Mouse (Mus musculus) liver, adult 2 months (tissue): Measurements from ENCODE around the gene Cyp4a12a. TPM values are rescaled to one million over a fixed set of nuclear protein-coding genes. Genes with fewer than 3 reads are reported as not detected.
"Not testable (repeated sequence)": the region's sequence is repeated elsewhere in the genome, so short reads cannot be mapped to it uniquely, and the experiment has no call there.

Experiments
- DNase-seq: peaks from one replicate; pipeline ENCODE4 v3.0.0-alpha.2; 2011; ENCODE audit warnings: low read depth, low spot score; ENCODE audit errors: extremely low read depth
- H3K27ac ChIP-seq: fragments of 200-500 bp; replicated peaks from 2 replicates; pipeline ENCODE4 v1.5.1; 2012; ENCODE audit warnings: low read depth, mild to moderate bottlenecking, control low read depth, inconsistent platforms, low read length; ENCODE audit not compliant: insufficient read depth
- H3K27me3 ChIP-seq: fragments of 200-500 bp; 2 replicates; pipeline ENCODE4 v1.6.1; 2012; ENCODE audit warnings: mild to moderate bottlenecking, moderate library complexity, low read length, inconsistent platforms; ENCODE audit not compliant: control insufficient read depth, insufficient read depth
- H3K36me3 ChIP-seq: fragments of 200-500 bp; 2 replicates; pipeline ENCODE4 v1.6.1; 2012; ENCODE audit warnings: low read length, inconsistent platforms; ENCODE audit not compliant: control insufficient read depth, insufficient read depth
- H3K4me1 ChIP-seq: fragments of 200-500 bp; 2 replicates; pipeline ENCODE4 v1.6.1; 2011; ENCODE audit warnings: low read length; ENCODE audit not compliant: control insufficient read depth, insufficient read depth
- H3K4me3 ChIP-seq: fragments of 200-500 bp; 2 replicates; pipeline ENCODE4 v1.5.1; 2011; ENCODE audit warnings: low read depth, mild to moderate bottlenecking, control low read depth, low read length, moderate library complexity; ENCODE audit not compliant: insufficient read depth
- H3K79me2 ChIP-seq: fragments of 200-500 bp; 2 replicates; pipeline ENCODE4 v1.6.1; 2012; ENCODE audit warnings: inconsistent platforms, mild to moderate bottlenecking, low read length, moderate library complexity; ENCODE audit not compliant: control insufficient read depth, insufficient read depth
- H3K9ac ChIP-seq: fragments of 200-500 bp; 2 replicates; pipeline ENCODE4 v1.6.1; 2012; ENCODE audit warnings: low read depth, mild to moderate bottlenecking, control low read depth, inconsistent platforms, low read length
- polyA plus RNA-seq: library from polyadenylated mRNA; depleted of rRNA; stranded (reverse); fragments of >200 nt; gene quantifications from 2 replicates; pipeline ENCODE4 v1.2.3, GENCODE M21; 2012; rRNA removed
- total RNA-seq: library from RNA; depleted of rRNA; stranded (reverse); fragments of >200 nt; gene quantifications from 2 replicates; pipeline ENCODE4 v1.2.3, GENCODE M21; 2014; rRNA removed

Cyp4a12a gene
- total and polyA plus RNA-seq, 2 experiments, result 0.37 to 8.7 TPM

GRCm38 (mm10) chr4:115368067-115368466, 69.2 kb downstream of the Cyp4a12a start:
- DNase-seq, result peak; percentile 14
- not testable (repeated sequence) for H3K27ac ChIP-seq, H3K27me3 ChIP-seq, H3K4me1 ChIP-seq, H3K79me2 ChIP-seq, H3K36me3 ChIP-seq, H3K4me3 ChIP-seq, H3K9ac ChIP-seq

Other genes with a start within 250 kb of the Cyp4a12a start
- 0.37 and 0.67 TPM in 2 replicates for gene Tal1, start 242.6 kb upstream of the Cyp4a12a start, total RNA-seq
- gene Tal1, start 242.6 kb upstream of the Cyp4a12a start, polyA plus RNA-seq, result 0.44 and 0.50 TPM in 2 replicates
- 4.6 and 7.7 TPM in 2 replicates for gene Pdzk1ip1, start 210.3 kb upstream of the Cyp4a12a start, total RNA-seq
- 9.0 and 14.4 TPM in 2 replicates for gene Pdzk1ip1, start 210.3 kb upstream of the Cyp4a12a start, polyA plus RNA-seq
- gene Cyp4x1, start 164.8 kb upstream of the Cyp4a12a start, total RNA-seq, result 0.09 TPM in 1 of 2 replicates, not detected in the other
- not detected in 2 replicates for gene Cyp4x1, start 164.8 kb upstream of the Cyp4a12a start, polyA plus RNA-seq
- not detected in 2 replicates for gene Cyp4a29, start 57.0 kb upstream of the Cyp4a12a start, total RNA-seq
- not detected in 2 replicates for gene Cyp4a29, start 57.0 kb upstream of the Cyp4a12a start, polyA plus RNA-seq
- gene Cyp4a12b, start 112.6 kb downstream of the Cyp4a12a start, total RNA-seq, result 0.37 and 0.47 TPM in 2 replicates
- 0.18 TPM in 1 of 2 replicates, not detected in the other for gene Cyp4a12b, start 112.6 kb downstream of the Cyp4a12a start, polyA plus RNA-seq
- gene Cyp4a30b, start 153.6 kb downstream of the Cyp4a12a start, total RNA-seq, result not detected in 2 replicates
- gene Cyp4a30b, start 153.6 kb downstream of the Cyp4a12a start, polyA plus RNA-seq, result not detected in 2 replicates
- gene Cyp4a14, start 197.1 kb downstream of the Cyp4a12a start, total RNA-seq, result 420 and 442 TPM in 2 replicates
- 291 and 455 TPM in 2 replicates for gene Cyp4a14, start 197.1 kb downstream of the Cyp4a12a start, polyA plus RNA-seq
- 375 and 556 TPM in 2 replicates for gene Cyp4a10, start 219.2 kb downstream of the Cyp4a12a start, total RNA-seq
- 427 and 619 TPM in 2 replicates for gene Cyp4a10, start 219.2 kb downstream of the Cyp4a12a start, polyA plus RNA-seq